Mouse (Mus musculus) thymus, postnatal 10 days (tissue): ENCODE results near the gene Rnf8.

Source experiments
- DNase-seq, 2 experiments: peaks; one replicate each; pipeline ENCODE4 v3.0.0; 2021; ENCODE audit warnings: low spot score in 2 of 2

The Rnf8 gene

DNA sequence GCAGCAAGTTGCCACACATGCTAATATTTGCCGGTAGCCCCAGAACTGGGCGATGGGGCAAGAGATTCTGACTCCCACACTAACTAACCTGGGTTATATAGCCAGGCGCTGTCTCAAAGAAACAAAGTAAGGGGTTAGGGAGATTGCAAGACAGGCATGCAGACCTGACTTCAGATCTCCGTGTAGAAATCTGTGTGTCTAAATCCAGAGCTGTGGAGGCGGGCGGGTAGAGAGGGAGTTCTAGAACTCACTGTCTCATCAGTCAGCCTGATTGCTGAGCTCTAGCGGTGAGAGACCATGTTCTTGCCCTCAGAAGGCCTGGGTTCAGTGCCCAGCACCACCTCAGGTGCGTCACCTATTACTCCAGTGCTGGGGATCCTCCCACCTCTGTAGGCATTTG is 8.9 kb downstream of the Rnf8 start:
- DNase-seq = no peak

DNA sequence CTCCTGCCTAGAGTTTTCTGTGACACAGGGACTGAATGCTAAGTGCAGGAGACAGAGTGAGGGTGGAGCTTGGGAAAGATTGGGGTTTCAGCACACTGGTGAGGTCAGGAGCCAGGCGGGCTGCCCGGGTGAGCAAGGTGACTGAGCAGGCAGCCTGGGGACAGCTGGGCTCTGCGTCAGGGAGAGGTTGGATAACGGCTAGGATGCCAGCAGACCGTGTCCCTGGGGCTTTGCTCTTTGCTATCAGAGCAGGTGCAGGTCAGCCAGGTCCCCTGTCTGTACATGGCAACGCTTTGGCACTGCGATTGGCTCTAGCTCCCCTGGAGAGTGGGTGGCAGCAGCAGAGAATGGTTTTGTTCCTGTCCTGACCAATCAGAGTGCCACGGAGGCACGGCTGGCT is 12.7 kb downstream of the Rnf8 start:
- DNase-seq = no peak

DNA sequence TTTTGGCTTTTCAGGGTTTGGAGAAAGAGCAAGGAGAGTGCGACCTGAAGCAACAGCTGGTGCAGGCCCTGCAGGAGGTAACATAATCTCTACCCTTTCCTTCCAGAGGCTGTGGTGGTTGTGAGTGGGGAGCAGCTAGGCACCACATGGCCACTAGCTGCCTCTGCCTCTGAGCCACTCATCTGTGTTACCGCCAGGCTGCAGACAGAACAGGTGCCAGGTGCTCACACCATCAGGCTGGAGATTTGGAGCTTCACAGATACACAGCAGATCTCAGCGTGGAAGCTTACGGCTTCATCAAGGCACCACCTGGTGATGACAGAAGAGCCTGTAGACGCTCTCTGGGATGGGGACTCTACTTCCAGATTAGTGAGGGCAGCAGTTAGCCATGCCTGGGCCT is 14.4 kb downstream of the Rnf8 start:
- no peak for DNase-seq

DNA sequence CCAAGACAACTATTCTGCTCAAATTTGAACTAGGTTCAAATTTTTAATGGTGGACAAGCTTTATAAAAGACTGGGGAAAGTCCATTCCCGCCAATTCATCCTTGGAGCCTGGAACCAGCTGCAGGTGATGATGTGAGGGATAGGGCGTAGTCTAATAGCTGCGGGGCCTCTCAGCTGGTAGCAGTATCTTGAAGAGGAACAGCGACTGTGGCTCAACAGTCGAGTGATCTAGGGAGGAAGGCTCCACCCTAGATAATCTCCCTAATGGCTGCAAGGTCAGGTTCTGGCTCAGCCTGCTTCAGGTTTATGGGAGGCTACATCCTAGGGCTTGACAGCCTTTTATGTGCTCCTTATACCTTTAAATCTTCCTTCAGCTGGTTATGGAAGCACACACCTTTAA is 15.0 kb downstream of the Rnf8 start:
- no peak for DNase-seq

DNA sequence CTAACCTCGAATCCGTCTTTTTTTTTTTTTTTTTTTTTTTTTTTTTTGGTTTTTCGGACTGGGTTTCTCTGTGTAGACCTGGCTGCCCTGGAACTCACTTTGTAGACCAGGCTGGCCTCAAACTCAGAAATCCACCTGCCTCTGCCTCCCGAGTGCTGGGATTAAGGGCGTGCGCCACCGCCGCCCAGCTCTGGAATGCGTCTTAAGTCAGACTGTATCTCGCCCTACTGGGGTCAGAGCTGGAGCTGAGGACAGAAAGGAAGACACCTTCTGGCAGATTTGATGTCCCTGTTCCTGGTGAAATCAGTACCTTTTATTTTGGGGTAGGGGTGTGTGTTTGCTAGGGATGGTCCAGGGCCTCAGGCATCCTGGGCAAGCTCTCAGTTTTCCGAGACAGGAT is 17.7 kb downstream of the Rnf8 start:
- DNase-seq = no peak

DNA sequence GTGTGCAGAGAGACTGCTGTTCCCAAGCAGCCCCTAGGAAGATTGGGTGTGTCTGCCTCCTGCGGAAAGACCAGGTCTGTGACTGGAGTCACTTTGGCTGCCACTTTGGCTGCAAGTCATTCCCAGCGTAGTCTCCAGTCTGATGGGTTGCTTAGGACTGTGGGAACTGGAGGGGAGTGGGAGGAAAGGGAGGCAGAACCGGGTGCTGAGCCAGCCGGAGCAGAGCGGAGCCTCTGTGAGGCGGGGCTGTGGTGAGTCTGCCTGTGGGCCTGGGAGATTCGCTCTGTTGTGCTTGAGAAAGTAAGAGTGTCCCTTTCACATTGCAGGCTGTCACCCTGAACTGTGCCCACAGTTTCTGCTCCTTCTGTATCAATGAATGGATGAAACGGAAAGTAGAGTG is 20.9 kb downstream of the Rnf8 start:
- no peak for DNase-seq

DNA sequence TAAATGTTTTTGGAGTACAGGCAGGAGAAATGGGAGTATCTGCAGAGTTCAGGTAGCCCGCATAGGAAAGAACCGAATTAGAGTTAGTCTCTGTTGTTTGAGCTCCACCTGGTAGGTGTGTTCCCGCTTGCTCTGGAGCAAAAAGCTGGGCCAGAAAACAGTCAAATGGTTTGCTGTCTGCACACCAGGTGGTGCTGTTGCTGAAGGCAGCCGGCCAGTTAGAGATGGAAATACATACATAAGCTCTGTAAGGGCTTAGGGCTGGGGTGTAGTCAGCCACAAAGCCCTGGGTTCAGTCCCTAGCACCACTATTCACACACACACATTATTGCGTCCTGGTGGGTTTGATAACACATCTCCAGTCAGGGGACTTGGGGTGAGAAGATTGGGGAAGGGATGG is 21.5 kb downstream of the Rnf8 start:
- DNase-seq = no peak

DNA sequence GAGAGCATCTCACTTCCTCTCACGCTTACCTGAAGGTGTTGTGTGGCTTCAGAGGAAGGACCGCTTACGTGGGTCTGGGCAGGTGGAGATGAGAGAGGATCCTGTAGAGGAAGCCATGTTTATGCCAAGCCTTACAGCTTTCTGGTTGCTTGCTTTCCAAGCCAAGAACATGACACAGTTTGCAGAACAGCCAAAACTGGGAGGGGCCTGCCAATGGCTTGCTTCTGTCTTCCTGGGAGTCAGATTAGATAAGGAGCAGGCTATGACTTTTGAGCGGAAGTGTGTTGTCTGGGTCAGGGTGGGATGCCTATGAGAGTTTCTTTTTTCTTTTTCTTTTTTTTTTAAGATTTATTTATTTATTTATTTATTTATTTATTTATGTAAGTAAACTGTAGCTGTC is 22.8 kb downstream of the Rnf8 start:
- no peak for DNase-seq

DNA sequence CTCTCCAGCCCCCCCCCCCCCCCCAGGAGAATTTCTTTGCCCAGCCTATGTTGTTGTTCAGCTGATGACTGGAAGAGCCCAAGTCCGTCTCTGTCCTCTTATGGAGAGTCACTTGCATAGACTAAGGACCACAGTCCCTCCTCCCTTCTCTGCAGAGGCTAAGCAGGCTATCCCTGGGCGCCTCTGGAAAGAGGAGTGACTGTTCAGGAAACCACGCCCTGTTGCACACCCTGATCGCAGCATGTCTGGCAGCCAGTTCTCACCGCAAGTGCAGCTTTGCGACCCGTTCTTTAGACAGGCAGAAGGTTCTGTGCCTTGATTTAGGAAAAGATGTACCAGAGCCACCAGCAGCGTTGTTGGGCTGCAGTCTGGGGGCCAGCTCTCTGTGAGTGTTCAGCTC is 23.3 kb downstream of the Rnf8 start:
- no peak for DNase-seq

DNA sequence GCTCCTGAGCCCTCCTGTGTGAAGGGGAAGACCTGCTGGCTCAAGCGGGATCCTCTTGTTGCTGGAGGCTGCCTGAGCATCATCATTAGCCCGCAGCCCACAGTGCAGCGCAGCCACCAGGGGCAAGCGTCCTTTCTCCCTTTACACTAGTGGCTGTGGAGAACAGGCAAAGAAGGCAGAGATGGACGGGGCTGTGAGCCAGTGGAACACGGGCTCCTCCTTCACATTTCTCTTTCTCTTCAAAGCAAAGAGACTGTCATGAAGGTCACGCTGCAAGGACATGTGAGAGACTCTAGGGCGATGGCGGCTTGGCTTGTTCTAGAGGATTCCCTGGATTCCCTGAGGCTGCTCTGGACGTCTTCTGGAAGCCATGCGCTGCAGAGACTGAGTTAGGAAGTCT is 26.4 kb downstream of the Rnf8 start:
- DNase-seq = no peak

DNA sequence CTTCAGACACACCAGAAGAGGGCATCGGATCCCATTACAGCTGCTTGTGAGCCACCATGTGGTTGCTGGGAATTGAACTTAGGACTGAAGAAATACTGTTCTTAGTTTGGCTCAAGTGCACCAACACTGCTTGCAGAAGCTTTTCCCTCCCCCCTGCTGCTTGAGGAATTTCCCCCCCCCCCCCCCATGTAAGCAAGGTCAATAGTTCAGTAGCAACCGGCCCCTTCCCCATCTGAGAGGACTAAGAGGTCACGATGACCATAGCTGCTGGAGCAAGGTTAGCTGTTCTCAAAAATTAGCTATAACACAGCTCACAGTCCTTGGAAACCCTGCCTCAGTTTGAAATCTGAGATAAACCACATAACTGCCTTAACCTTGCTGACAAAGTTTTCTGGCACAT is 27.6 kb downstream of the Rnf8 start:
- no peak for DNase-seq

DNA sequence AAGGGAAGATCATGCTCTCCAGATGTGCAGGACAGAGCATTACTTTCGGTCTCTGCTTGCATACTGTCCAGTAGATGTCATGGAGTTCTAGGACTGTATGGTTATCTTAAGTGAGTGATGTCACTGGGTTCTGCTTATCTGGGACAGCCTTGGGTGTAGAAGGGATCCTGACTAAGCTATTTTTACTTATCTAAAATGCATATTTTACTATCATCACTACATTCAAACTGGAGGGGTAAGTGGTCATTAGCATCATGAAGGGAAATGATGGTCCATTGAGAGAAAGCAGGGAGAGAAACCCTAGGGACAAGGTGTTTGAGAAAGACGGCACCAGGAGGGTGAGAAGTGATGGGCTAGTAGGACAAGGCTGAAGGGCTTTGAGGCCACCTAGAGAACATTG is 43.7 kb downstream of the Rnf8 start:
- no peak for DNase-seq

DNA sequence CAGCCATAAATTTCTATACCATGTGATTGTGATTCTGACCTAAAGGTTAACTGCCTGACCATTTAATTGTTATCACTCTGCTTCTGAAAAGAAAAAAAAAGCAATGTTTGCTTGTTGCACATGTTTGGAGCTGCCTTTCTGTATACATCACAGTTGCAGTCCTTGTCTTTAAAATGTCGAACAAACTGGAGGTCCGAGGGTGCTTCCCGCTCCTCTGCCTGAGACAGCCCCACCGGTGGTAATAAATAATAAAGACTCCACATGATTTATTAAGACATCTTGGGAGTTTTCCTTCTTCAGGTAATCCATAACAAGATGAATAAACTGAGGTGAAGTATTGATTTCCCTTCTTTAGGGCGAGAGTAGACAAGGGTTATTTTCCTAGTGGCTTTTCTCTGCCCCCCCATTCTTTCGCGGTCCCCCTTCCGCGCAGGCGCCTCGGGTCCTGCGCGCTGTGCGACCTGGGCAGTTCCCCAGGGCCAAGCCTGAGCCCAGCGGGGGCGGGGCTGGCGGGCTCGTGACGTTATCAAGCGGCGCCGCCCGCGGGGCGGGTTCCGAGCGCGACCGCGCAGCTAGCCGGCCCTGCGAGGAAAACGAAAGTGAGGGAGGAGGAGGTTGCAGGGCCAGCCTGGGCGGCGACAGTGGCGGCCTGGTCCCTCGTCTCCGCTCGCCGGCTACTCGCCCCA is 45.6 kb downstream of the Rnf8 start, which contains the start of gene Cmtr1:
Gene Cmtr1 (plus strand): TSS at position 520 of the 686 bp plus-strand sequence.
- DNase-seq = peak; percentile 85 to 92

DNA sequence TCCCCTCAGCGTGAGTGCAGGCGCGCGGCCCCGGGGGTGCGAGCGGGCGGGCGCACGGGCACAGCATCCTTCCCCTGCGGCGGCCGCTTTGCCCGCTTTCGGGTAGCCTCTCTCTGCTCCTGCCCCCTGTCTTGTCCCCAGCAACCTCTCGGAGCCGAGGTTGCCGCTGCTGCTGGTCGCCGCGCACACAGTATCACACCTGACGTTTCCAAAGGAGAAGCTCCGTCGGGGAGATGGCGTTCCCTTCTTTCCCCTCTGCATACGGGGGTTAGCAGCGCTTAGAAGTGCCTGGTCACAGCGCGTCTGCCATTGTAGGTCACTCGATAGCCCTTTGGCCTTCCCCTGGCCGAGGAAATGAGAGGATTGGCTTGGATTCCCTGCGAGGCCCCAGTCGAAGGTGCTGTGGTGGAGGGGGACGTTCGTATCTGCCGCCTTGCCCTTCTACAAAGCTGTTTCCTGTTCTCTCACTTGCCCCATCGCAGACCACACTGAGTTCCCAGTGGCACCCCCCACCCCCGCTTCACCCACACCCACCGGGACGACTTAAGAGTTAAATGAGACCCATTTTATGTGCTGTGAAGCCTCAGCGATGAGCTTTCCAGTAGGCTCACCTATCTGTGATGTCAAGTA is 46.3 kb downstream of the Rnf8 start:
- peak; percentile 32 to 34 for DNase-seq

DNA sequence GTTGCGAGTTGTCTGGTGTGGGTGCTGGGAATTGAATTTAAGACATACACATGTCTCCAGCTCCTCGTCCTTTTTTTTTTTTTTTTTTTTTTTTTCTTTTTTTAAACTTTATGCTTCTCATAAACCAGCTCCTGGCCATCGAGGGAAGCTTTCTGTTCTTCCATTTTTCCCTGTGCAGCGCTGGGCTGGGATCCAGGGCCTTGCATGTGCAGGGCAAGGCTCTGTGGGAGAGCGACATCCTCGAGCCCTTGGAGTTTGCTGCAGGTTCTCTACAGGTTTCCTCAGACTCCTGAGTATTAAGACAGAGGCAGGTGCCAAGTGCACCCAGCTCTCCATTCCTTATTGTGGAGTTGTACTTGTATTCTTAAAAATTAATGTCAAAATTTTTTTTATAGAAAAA is 47.6 kb downstream of the Rnf8 start:
- no peak for DNase-seq

DNA sequence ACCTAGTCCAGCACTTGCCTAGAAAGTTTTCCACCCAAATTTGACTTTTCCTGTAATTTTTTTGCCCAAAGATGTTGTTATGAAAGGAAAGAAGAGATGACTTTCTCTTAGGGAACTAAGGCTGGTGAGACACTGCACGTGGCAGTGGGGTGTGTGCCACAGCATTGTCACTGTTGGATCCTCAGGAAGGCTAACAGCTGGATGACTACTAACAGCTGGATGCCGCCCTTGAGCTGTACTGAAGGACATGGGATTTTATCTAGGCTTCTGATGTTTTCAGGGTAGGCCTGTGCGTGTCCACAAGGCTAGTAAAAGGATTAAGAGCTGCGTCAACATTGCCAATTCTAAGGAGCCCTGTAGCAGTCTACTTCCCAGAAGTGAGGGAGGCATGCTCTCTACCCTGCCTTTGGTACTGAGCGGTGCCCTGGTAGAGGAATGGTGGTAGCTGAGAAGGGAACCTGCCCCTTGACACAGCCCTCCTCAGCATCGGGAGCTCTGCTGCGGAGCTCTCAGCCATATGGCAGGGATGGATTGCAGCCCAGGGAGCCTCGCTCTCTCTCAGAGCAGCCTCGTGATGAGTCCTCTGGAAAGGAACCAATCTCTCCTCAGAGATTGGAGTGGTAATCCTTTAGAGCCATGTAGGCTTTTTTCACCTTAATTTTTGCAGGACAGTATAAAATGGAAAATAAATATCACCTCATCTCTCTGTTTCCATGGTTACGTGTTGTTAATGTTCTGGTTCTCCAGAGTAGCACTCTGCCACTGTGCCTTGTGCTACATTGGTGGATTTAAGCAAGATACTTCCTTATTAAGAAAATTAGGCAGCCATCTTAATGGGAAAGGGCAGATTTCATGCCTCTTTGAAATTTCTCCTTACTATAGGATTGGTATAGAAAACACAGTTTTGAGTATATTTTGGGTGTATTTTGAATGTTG is 53.7 kb downstream of the Rnf8 start:
- DNase-seq = no peak

DNA sequence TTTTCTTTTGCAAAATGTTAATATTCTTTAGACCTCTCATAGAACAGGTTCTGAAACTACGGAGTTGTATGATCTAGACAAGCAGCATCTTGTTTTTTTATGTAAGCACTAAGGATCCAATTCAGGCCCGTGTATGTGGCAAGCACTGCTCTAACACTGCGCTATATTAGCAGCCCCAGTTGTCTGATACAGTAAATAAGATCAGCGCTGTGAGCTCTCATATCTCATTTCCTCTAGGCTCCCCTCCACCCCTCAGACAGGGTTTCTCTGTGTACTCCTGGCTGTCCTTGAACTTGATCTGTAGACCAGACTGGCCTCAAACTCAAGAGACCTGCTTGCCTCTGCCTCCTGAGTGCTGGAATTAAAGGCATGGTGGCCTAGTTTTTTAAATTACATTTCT is 54.4 kb downstream of the Rnf8 start:
- DNase-seq = no peak

DNA sequence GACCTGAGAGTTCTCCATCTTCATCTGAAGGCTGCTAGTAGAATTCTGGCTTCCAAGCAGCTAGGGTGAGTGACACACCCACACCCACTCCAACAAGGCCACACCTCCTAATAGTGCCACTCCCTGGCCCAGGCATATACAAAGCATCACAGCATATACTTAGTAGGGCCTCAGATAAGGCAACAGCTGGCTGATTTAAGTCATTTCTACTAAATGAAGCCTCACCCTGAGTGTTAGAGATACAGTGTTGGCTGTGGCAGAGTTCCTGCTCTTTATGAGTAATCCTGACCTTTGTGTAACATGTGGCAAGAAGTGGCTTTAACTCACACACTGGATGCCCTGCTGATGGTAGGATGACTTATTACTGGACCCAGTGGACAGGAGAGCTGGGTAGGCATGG is 55.3 kb downstream of the Rnf8 start:
- DNase-seq = no peak

DNA sequence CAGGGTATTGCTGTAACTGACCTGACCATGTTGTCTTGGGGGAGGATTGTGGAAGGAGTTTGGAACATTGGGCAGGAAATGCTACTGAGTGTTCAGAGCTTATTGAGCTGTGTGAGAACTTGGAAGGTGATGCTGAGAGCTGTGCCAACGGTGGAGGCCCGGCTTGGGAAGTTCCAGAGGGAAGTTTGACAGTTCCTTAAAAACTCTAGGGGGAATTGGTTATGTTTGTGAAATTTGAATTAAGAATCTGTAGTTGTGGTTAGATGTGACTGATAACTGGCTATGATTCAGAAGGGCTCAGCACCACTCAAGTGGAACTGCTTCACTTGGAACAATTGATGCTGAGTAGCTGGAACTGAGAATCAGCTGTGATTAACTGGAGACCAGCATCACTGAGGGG is 56.4 kb downstream of the Rnf8 start:
- no peak for DNase-seq

DNA sequence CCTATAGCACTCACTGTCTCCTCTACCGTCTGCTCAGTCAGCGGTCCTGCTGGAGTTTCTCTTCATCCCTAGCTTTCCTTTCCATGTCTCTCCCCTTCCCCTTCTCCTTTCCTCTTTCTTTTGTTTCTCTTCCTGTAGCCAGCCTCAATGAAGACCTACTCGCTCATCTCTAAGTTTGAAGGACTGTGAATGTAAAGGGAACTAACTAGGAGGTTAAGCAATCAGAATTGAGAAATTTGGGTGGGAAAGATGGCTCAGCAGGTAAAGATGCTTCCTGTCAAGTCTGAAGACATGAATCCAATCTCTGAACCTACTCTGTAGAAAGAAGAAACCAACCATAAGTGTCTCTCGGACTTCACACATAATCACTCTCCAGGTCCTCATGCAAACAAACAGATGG is 58.7 kb downstream of the Rnf8 start:
- DNase-seq = no peak

DNA sequence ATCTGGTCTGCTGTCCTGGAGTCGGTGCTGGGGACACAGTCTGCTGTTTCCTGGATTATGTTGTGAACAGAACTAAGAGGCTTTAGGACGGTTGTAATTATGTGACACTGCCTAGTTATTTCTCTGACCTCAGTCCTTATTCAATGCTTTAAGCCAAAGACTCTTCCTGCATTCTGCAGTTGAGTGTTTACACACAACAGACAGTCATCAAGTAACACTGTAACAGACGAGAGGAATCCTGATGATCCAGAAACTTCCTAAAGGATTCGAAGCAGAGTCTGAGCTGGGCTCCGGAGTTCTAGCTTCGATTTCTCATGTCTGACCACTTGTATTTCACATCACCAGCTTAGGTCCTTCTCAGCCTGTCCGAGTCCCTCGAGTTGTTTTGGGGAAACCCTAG is 63.9 kb downstream of the Rnf8 start:
- no peak for DNase-seq

DNA sequence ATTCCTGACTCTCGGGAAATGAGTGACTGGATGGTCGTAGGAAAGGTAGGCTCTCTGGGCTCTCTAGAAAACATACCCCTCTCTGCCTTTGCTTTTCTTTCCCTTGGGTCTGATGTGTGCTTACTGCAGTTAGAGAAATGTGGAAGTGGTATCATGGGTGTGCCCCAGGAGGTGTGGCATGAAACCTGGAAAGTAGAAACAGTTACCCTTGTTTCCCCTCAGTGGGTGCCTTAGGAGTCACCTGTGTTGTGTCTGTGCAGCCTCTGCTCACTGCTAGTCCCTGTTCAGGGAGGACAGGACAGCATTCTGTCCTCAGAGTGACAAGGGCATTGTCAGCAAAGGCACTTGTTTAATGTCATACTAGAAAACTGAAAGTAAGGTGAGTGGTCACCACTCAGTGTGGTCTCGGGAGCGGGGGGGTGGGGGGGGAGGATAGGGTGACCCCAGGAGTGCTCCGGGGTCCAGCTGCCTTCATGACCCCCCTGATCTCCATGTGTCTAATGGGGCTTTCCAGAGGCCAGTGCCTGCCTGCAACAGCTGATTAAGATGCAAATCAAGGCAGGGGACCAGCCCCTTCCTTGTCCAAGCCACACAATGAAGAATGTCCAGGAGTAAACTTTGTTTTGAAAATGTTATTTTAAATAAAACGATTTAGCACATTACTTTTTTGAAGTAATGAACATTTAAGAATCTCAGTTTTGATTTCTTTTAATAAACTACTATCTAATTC is 64.6 kb downstream of the Rnf8 start:
- no peak for DNase-seq
